Mouse (Mus musculus) CH12.LX (cell line): ENCODE results near the gene Slc17a4. TPM values are rescaled to one million over a fixed set of nuclear protein-coding genes. Genes with fewer than 3 reads are reported as not detected.

ENCODE experiments used
- DNase-seq: peaks from one replicate; pipeline ENCODE4 v3.0.0-alpha.2; 2013; ENCODE audit errors: extremely low read depth
- H3K27ac ChIP-seq: 2 replicates; pipeline ENCODE4 v1.5.1; 2012; ENCODE audit warnings: low read depth, mild to moderate bottlenecking, control low read depth, moderate library complexity; ENCODE audit not compliant: insufficient read depth
- H3K27me3 ChIP-seq: replicated peaks from 2 replicates; pipeline ENCODE3; 2012; ENCODE audit warnings: inconsistent platforms
- H3K36me3 ChIP-seq, 2 experiments: replicated peaks in 1 of 2; 2 replicates each; pipeline versions ENCODE3 to v1.6.1; 2012; ENCODE audit warnings: inconsistent platforms in 1 of 2, low read length in 1 of 2, mild to moderate bottlenecking in 1 of 2, mixed read lengths in 1 of 2, moderate library complexity in 1 of 2; ENCODE audit not compliant: control insufficient read depth in 1 of 2, insufficient read depth in 1 of 2
- H3K4me1 ChIP-seq, 2 experiments: 2 replicates each; pipeline ENCODE4 v1.6.1; 2012; ENCODE audit warnings: inconsistent platforms in 1 of 2, moderate library complexity in 1 of 2; ENCODE audit not compliant: insufficient read depth in 2 of 2, control insufficient read depth in 1 of 2
- H3K4me2 ChIP-seq: 2 replicates; pipeline ENCODE4 v1.6.1; 2012; ENCODE audit warnings: low read depth, mild to moderate bottlenecking, control low read depth; ENCODE audit not compliant: poor library complexity, insufficient read depth, severe bottlenecking
- H3K4me3 ChIP-seq, 3 experiments: fragments of 150-350 bp in 1 of 3; sonication (generic) in 1 of 3; replicated peaks in 1 of 3; 2 replicates each; pipeline versions ENCODE3 to v1.5.1; 2011 to 2012; ENCODE audit warnings: low read depth in 2 of 3, low read length in 2 of 3, mild to moderate bottlenecking in 2 of 3, moderate library complexity in 2 of 3, control low read depth in 1 of 3, improper control_type of control experiment in 1 of 3, inconsistent platforms in 1 of 3, mixed read lengths in 1 of 3; ENCODE audit not compliant: poor library complexity in 1 of 3
- H3K79me2 ChIP-seq: replicated peaks from 2 replicates; pipeline ENCODE4 v1.6.1; 2012; ENCODE audit warnings: mild to moderate bottlenecking, moderate library complexity; ENCODE audit not compliant: control insufficient read depth, poor library complexity, insufficient read depth, severe bottlenecking; ENCODE audit errors: extremely low read depth
- H3K9ac ChIP-seq: 2 replicates; pipeline ENCODE4 v1.6.1; 2012; ENCODE audit warnings: low read depth, mild to moderate bottlenecking, control low read depth, moderate library complexity; ENCODE audit not compliant: insufficient read depth
- H3K9me3 ChIP-seq: replicated peaks from 2 replicates; pipeline ENCODE3; 2012; ENCODE audit warnings: low read length, inconsistent platforms, mixed read lengths
- BHLHE40 ChIP-seq: IDR thresholded peaks from 2 replicates; pipeline ENCODE4 v1.6.1; 2011; ENCODE audit warnings: mild to moderate bottlenecking, low read depth, low read length, improper control_type of control experiment
- CHD1 ChIP-seq: IDR thresholded peaks from 2 replicates; pipeline ENCODE4 v1.6.1; 2012; ENCODE audit warnings: low read depth, low read length, improper control_type of control experiment, inconsistent platforms
- CTCF ChIP-seq, 2 experiments: IDR thresholded peaks in 1 of 2; conservative IDR thresholded peaks in 1 of 2; 2 replicates each; pipeline ENCODE4 v1.5.1; 2011 to 2012; ENCODE audit warnings: low read depth in 2 of 2, low read length in 2 of 2, improper control_type of control experiment in 1 of 2, inconsistent platforms in 1 of 2, mild to moderate bottlenecking in 1 of 2, moderate library complexity in 1 of 2
- ELF1 ChIP-seq: IDR thresholded peaks from 2 replicates; pipeline ENCODE4 v1.6.1; 2014; ENCODE audit warnings: low read depth, mild to moderate bottlenecking, inconsistent platforms, low read length, improper control_type of control experiment
- EP300 ChIP-seq: IDR thresholded peaks from 2 replicates; pipeline ENCODE4 v1.6.1; 2011; ENCODE audit warnings: low read length, improper control_type of control experiment
- ETS1 ChIP-seq: conservative IDR thresholded peaks from 2 replicates; pipeline ENCODE4 v1.6.1; 2012; ENCODE audit warnings: low read depth, mild to moderate bottlenecking, inconsistent platforms, low read length, improper control_type of control experiment, moderate library complexity
- HCFC1 ChIP-seq: IDR thresholded peaks from 2 replicates; pipeline ENCODE4 v1.6.1; 2012; ENCODE audit warnings: low read depth, mild to moderate bottlenecking, inconsistent platforms, low read length, improper control_type of control experiment
- JUND ChIP-seq: conservative IDR thresholded peaks from 2 replicates; pipeline ENCODE4 v1.6.1; 2011; ENCODE audit warnings: low read depth, low read length, improper control_type of control experiment
- MAX ChIP-seq: IDR thresholded peaks from 2 replicates; pipeline ENCODE4 v1.6.1; 2011; ENCODE audit warnings: low read length, improper control_type of control experiment
- MEF2A ChIP-seq: IDR thresholded peaks from 2 replicates; pipeline ENCODE4 v1.6.1; 2014; ENCODE audit warnings: low read depth, mild to moderate bottlenecking, inconsistent platforms, low read length, improper control_type of control experiment, borderline replicate concordance
- MXI1 ChIP-seq: IDR thresholded peaks from 2 replicates; pipeline ENCODE4 v1.6.1; 2011; ENCODE audit warnings: mild to moderate bottlenecking, low read depth, low read length, improper control_type of control experiment
- MYC ChIP-seq: IDR thresholded peaks from 2 replicates; pipeline ENCODE4 v1.6.1; 2011; ENCODE audit warnings: low read depth, mild to moderate bottlenecking, improper control_type of control experiment, low read length
- NELFE ChIP-seq: IDR thresholded peaks from 2 replicates; pipeline ENCODE4 v1.6.1; 2011; ENCODE audit warnings: low read depth, low read length, improper control_type of control experiment
- POLR2AphosphoS2 ChIP-seq: IDR thresholded peaks from 2 replicates; pipeline ENCODE4 v1.6.1; 2011; ENCODE audit warnings: low read depth, low read length, improper control_type of control experiment
- RAD21 ChIP-seq: IDR thresholded peaks from 2 replicates; pipeline ENCODE4 v1.6.1; 2011; ENCODE audit warnings: low read depth, mild to moderate bottlenecking, low read length, improper control_type of control experiment, moderate library complexity
- RCOR1 ChIP-seq: conservative IDR thresholded peaks from 2 replicates; pipeline ENCODE4 v1.6.1; 2012; ENCODE audit warnings: low read depth, mild to moderate bottlenecking, inconsistent platforms, low read length, improper control_type of control experiment
- SMC3 ChIP-seq: IDR thresholded peaks from 2 replicates; pipeline ENCODE4 v1.6.1; 2011; ENCODE audit warnings: low read depth, low read length, improper control_type of control experiment
- TBP ChIP-seq: conservative IDR thresholded peaks from 2 replicates; pipeline ENCODE4 v1.6.1; 2011; ENCODE audit warnings: low read depth, low read length, improper control_type of control experiment
- TCF12 ChIP-seq: IDR thresholded peaks from 2 replicates; pipeline ENCODE4 v1.6.1; 2014; ENCODE audit warnings: low read depth, mild to moderate bottlenecking, inconsistent platforms, low read length, improper control_type of control experiment
- UBTF ChIP-seq: IDR thresholded peaks from 2 replicates; pipeline ENCODE4 v1.6.1; 2012; ENCODE audit warnings: low read depth, mild to moderate bottlenecking, inconsistent platforms, low read length, improper control_type of control experiment, moderate library complexity
- USF1 ChIP-seq: IDR thresholded peaks from 2 replicates; pipeline ENCODE4 v1.6.1; 2014; ENCODE audit warnings: low read depth, mild to moderate bottlenecking, inconsistent platforms, low read length, improper control_type of control experiment
- ZKSCAN1 ChIP-seq: IDR thresholded peaks from 2 replicates; pipeline ENCODE4 v1.6.1; 2012; ENCODE audit warnings: low read depth, inconsistent platforms, low read length, improper control_type of control experiment, borderline replicate concordance
- dilution Hi-C: fragments of 300-500 bp; cut with MboI; formaldehyde crosslinking; loops from 2 replicates; pipeline ENCODE4 v1.14.3; 2020; ENCODE audit warnings: low sequenced_read_pairs; ENCODE audit not compliant: extremely low pct_unique_long_range_greater_than_20kb, extremely low pct_ligation_motif_present
- in situ Hi-C: fragments of 300-500 bp; cut with MboI; formaldehyde crosslinking; loops from 3 replicates; pipeline ENCODE4 v1.14.3; 2019; ENCODE audit warnings: low sequenced_read_pairs, low pct_ligation_motif_present, low pct_unique_long_range_greater_than_20kb, mixed read lengths
- polyA plus RNA-seq: library from polyadenylated mRNA; unstranded; fragments of >175 nt; gene quantifications from 2 replicates; pipeline ENCODE4 v1.2.1, GENCODE M21; 2012; ENCODE audit warnings: low read depth; ENCODE audit not compliant: insufficient read length
- total RNA-seq, 2 experiments: library from RNA; depleted of rRNA; stranded (reverse); fragments of 300-350 nt in 1 of 2; fragments of >200 nt in 1 of 2; gene quantifications; 2 replicates each; pipeline ENCODE4 v1.2.3; 2012 to 2014

Slc17a4 gene
- total and polyA plus RNA-seq, 3 experiments: 0.08 to 0.37 (median 0.35) TPM

DNA sequence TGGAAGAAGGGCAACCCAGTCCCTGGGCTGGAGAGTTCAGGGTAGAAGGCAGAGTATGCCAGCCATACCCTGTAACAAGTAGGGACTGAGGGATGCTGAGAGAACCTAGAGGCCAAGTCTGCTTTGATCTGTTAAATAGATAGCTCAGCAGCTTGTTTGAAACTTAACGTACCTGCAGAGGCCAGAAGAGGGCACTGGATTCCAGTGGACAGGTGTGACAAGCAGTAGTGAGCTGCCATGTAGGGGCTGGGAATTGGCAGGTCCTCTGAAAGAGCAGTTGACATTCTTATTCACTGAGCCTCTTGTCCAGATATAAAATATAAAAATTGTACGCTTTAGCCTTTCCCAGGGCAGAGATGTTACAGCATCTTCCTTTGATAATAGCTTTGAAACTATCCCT lies 28.1 kb upstream of the Slc17a4 start:
- H3K79me2 ChIP-seq: no peaks in the 10 kb centered on the region
- in situ Hi-C loops (no loop called here), dilution Hi-C loops (no loop called here)
- DNase-seq: peak; percentile 29
- H3K27ac ChIP-seq: no peak overlapping the region
- H3K9ac ChIP-seq: no peak overlapping the region
- peaks cover 0 to 6% of the 10 kb centered on the region in 2 experiments; a peak in 1 of 4 replicates for H3K4me1 ChIP-seq
- H3K4me2 ChIP-seq: no peak overlapping the region
- H3K36me3 ChIP-seq: no peaks in the 10 kb centered on the region
- no peaks in the 10 kb centered on the region for H3K9me3 ChIP-seq
- TF ChIP-seq MYC: no peak
- TF ChIP-seq RAD21: peak; percentile 53
- TF ChIP-seq ZKSCAN1: no peak
- TF ChIP-seq BHLHE40: no peak
- TF ChIP-seq JUND: no peak
- TF ChIP-seq CTCF (conservative IDR thresholded peaks at IDR 0.05 in 1 of 2, IDR thresholded peaks at IDR 0.05 in 1 of 2; ENCODE audit: low read depth in 2 of 2, low read length in 2 of 2): peak; percentile 15 to 57; a peak in 2 of 4 replicates
- peak; percentile 47 for TF ChIP-seq SMC3
- no peaks in the 10 kb centered on the region for H3K27me3 ChIP-seq
- no peak overlapping the region for H3K4me3 ChIP-seq

DNA sequence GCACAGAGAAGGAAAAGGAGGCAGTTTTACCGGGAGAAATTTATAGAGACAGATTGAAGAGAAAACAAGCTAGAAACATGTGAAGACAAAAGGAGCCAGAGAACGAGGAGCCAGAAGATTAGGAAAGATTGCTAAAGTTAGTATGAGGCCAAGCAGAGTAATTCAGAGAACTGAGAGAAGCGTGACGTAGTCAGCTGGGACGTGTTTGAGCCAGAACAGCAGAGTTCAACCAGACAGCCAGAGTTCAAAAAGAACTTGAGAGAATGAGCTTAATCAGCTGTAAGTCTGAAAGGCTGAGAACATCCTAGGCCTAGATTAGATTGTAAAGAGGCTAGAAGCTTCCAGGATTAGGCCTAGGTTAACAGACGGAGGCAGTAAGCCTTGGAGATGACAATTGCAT lies 25.5 kb upstream of the Slc17a4 start:
- TF ChIP-seq MXI1 (no peak), POLR2AphosphoS2 (no peak), MEF2A (no peak), UBTF (no peak), RAD21 (no peak), ELF1 (no peak), TCF12 (no peak), MAX (no peak), HCFC1 (no peak), ETS1 (no peak), TBP (no peak), RCOR1 (no peak), EP300 (no peak), CHD1 (no peak), MYC (no peak), NELFE (no peak), USF1 (no peak)
- Histone ChIP-seq H3K4me2 (no peak overlapping the region), H3K27ac (no peak overlapping the region), H3K27me3 (no peaks in the 10 kb centered on the region), H3K79me2 (no peaks in the 10 kb centered on the region), H3K9me3 (no peaks in the 10 kb centered on the region), H3K4me3 (no peak overlapping the region), H3K9ac (no peak overlapping the region), H3K36me3 (no peaks in the 10 kb centered on the region), H3K4me1 (peaks cover 0 to 10% of the 10 kb centered on the region in 2 experiments; a peak in 1 of 4 replicates)
- dilution Hi-C loops (no loop called here), in situ Hi-C loops (no loop called here)
- DNase-seq: no peak
